Mouse (Mus musculus): ENCODE data around the gene 4930544G11Rik. TPM values are rescaled to one million over a fixed set of nuclear protein-coding genes. Genes with fewer than 3 reads are reported as not detected.

Gene 4930544G11Rik
- not detected in 2 replicates for polyA plus RNA-seq (2012; rRNA removed)
- not detected in 2 replicates for polyA plus RNA-seq (2014; fragmentation: Nextera tagmentation; extraction: Ambion mirVana)

DNA sequence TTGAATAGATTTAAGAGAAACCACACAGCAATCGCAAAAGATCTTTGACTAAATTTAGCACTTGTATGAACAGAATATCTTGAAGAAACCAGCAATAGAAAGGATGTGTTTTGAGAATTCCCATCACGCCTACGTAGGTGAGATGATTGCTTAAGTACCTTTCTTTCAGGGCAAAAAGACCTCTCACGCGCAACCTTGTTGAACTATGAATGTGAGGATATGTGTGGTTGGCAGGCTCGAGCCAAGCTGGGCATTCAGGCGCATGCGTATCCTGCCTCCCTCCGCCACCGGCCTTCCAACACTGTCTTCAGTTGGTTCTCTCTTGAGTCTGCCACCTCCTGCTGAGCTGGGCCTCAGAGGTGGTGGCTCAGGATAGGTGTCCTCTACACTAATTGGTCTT, at the start of gene 4930544G11Rik:
Gene 4930544G11Rik (plus strand): TSS at position 301 of the 400 bp plus-strand sequence.
- Histone ChIP-seq H3K9me3 (ENCODE audit: control insufficient read depth, low read length) (no peaks in the 10 kb centered on the region), H3K4me2 (ENCODE audit: low read depth) (no peak within 1 kb of the TSS), H3K4me1 (replicated peaks; ENCODE audit: control insufficient read depth in 2 of 2, insufficient read depth in 2 of 2, low read length in 1 of 2) (no peaks in the 10 kb centered on the region), H3K4me3 (ENCODE audit: insufficient read depth in 1 of 2, low read depth in 2 of 2, low read length in 2 of 2) (no peak within 1 kb of the TSS), H3K27me3 (ENCODE audit: control insufficient read depth, insufficient read depth, low read length) (no peaks in the 10 kb centered on the region), H3K36me3 (replicated peaks; ENCODE audit: control insufficient read depth, insufficient read depth, low read depth) (no peaks in the 10 kb centered on the region), H3K9ac (replicated peaks) (no peak within 1 kb of the TSS), H3K27ac (no peak within 1 kb of the TSS)
- TF ChIP-seq EP300 (IDR thresholded peaks at IDR 0.05; ENCODE audit: low read depth): no peak
- no peak for TF ChIP-seq CTCF (IDR thresholded peaks at IDR 0.05; ENCODE audit: low read depth)
- 82% methylated on average over 10 of the region's 10 CpGs for WGBS (ENCODE audit: insufficient replicate concordance)
- DNase-seq (ENCODE audit: low read depth in 3 of 3, low spot score in 3 of 3) (no peak), ATAC-seq (ENCODE audit: insufficient read depth) (no peak)

DNA sequence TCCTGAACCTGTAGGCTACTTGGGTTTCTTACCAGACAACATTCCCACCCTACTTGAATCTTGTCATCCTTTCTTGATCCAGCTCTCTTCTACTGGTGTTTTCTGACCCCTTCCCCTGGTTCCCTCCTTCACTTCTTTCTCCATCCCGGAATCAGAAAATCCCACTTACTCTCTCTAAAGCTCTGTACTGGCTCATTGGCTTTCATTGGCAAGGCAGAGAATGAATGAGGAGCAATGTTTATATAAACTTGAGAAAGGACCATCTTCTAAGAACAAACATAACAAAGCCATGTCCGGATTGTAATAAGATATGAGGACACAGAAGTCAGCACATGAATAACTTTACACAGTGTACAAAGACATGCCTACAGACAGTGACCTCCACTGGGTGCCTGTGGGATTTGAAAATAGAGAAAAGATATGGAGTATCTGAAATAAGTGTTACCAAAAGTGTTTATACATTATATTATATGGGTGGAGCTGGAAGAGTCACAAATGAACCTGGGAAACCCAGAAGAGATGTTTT, 45.7 kb upstream of the 4930544G11Rik start:
- Histone ChIP-seq H3K9me3 (ENCODE audit: control insufficient read depth, low read length) (no peaks in the 10 kb centered on the region), H3K9ac (replicated peaks) (no peak overlapping the region), H3K4me3 (ENCODE audit: insufficient read depth in 1 of 2, low read depth in 2 of 2, low read length in 2 of 2) (no peak overlapping the region), H3K27ac (no peak overlapping the region), H3K4me2 (ENCODE audit: low read depth) (no peak overlapping the region), H3K4me1 (replicated peaks; ENCODE audit: control insufficient read depth in 2 of 2, insufficient read depth in 2 of 2, low read length in 1 of 2) (no peaks in the 10 kb centered on the region), H3K27me3 (ENCODE audit: control insufficient read depth, insufficient read depth, low read length) (no peaks in the 10 kb centered on the region), H3K36me3 (replicated peaks; ENCODE audit: control insufficient read depth, insufficient read depth, low read depth) (no peaks in the 10 kb centered on the region)
- DNase-seq (ENCODE audit: low read depth in 3 of 3, low spot score in 3 of 3) (no peak), ATAC-seq (ENCODE audit: insufficient read depth) (no peak)
- WGBS (ENCODE audit: insufficient replicate concordance): 60% methylated on average over 2 of the region's 2 CpGs
- no peak for TF ChIP-seq CTCF (IDR thresholded peaks at IDR 0.05; ENCODE audit: low read depth)
- TF ChIP-seq EP300 (IDR thresholded peaks at IDR 0.05; ENCODE audit: low read depth): no peak

DNA sequence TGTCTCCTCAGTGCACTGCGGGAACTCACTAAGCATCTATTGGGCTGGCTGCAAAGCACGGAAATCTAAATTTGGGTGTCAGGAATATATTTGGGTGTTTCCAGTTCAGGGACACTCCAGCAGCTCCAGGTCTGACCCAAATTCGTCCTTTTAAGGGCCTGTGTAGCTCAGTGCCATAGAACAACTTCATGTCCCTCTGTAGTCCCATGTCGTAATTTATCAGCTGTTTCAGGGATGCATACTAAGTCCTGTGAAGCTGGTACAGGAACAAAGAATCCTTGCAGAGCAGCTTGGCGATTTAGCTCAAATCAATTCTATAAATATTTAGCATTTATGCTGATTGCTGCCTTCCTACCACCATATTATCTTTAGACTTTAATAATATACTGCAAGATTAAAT, 37.0 kb upstream of the 4930544G11Rik start:
- DNase-seq (ENCODE audit: low read depth in 3 of 3, low spot score in 3 of 3) (no peak), ATAC-seq (ENCODE audit: insufficient read depth) (no peak)
- Histone ChIP-seq H3K27me3 (ENCODE audit: control insufficient read depth, insufficient read depth, low read length) (no peaks in the 10 kb centered on the region), H3K4me2 (ENCODE audit: low read depth) (no peak overlapping the region), H3K36me3 (replicated peaks; ENCODE audit: control insufficient read depth, insufficient read depth, low read depth) (no peaks in the 10 kb centered on the region), H3K4me3 (ENCODE audit: insufficient read depth in 1 of 2, low read depth in 2 of 2, low read length in 2 of 2) (no peak overlapping the region), H3K4me1 (replicated peaks; ENCODE audit: control insufficient read depth in 2 of 2, insufficient read depth in 2 of 2, low read length in 1 of 2) (no peaks in the 10 kb centered on the region), H3K9me3 (ENCODE audit: control insufficient read depth, low read length) (no peaks in the 10 kb centered on the region), H3K9ac (replicated peaks) (no peak overlapping the region), H3K27ac (no peak overlapping the region)
- TF ChIP-seq EP300 (IDR thresholded peaks at IDR 0.05; ENCODE audit: low read depth) (no peak), CTCF (IDR thresholded peaks at IDR 0.05; ENCODE audit: low read depth) (no peak)
- whole genome bisulfite sequencing (ENCODE audit: insufficient replicate concordance): 68% methylated on average over 5 of the region's 5 CpGs

DNA sequence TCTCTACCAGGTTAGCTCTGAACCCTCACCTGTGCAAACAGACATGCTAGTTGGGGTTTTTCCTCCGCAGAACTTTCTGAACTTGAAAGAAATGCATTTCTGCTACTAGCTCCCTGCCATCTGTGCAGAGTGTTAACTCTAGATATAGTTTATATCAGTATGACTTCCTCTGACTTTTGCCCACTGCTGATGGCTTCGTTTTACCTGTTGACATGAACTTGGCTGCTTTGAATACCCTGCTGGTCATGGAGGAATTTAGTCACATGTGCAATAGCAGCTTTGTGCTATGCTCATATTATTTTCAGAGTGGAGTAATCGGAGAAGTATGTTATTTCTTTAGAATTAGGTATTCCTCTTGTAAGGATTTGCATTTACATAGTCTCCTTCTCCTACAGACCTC, 30.7 kb upstream of the 4930544G11Rik start:
- 50% methylated on average over 3 of the region's 3 CpGs for WGBS (ENCODE audit: insufficient replicate concordance)
- Histone ChIP-seq H3K4me1 (replicated peaks; ENCODE audit: control insufficient read depth in 2 of 2, insufficient read depth in 2 of 2, low read length in 1 of 2) (no peaks in the 10 kb centered on the region), H3K4me3 (ENCODE audit: insufficient read depth in 1 of 2, low read depth in 2 of 2, low read length in 2 of 2) (no peak overlapping the region), H3K9ac (replicated peaks) (no peak overlapping the region), H3K27me3 (ENCODE audit: control insufficient read depth, insufficient read depth, low read length) (no peaks in the 10 kb centered on the region), H3K36me3 (replicated peaks; ENCODE audit: control insufficient read depth, insufficient read depth, low read depth) (no peaks in the 10 kb centered on the region), H3K4me2 (ENCODE audit: low read depth) (no peak overlapping the region), H3K27ac (no peak overlapping the region), H3K9me3 (ENCODE audit: control insufficient read depth, low read length) (no peaks in the 10 kb centered on the region)
- ATAC-seq (ENCODE audit: insufficient read depth) (no peak), DNase-seq (ENCODE audit: low read depth in 3 of 3, low spot score in 3 of 3) (no peak)
- TF ChIP-seq EP300 (IDR thresholded peaks at IDR 0.05; ENCODE audit: low read depth): no peak

DNA sequence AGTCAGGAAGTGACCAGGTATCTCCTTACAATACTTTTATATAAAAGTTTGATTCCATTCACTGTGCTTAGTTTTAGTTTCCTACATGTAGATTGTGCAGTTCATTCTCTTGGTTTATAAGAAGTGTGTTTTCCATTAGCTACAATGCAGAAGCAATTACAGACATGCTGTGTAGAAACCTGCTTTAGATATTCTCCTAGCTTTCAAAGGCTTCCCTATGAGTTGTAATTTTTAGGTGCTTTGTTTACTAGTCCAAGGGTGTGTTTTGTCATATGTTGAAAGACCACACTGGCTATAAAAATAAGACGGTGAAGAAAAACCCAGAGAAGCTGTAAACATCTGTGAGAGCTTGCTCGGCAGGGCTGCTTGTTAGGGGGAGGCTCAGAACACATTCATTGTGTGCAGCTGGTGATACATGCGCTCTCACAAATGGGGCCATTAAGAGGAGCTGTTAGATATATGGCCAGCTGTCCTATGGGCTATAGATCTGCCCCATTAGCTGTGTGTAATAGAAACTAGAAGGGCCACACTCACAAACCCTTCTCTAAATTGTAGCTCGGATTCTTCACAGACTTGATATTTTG, 28.8 kb upstream of the 4930544G11Rik start:
- Histone ChIP-seq H3K36me3 (replicated peaks; ENCODE audit: control insufficient read depth, insufficient read depth, low read depth) (no peaks in the 10 kb centered on the region), H3K4me1 (replicated peaks; ENCODE audit: control insufficient read depth in 2 of 2, insufficient read depth in 2 of 2, low read length in 1 of 2) (no peaks in the 10 kb centered on the region), H3K9me3 (ENCODE audit: control insufficient read depth, low read length) (no peaks in the 10 kb centered on the region), H3K27ac (no peak overlapping the region), H3K4me2 (ENCODE audit: low read depth) (no peak overlapping the region), H3K27me3 (ENCODE audit: control insufficient read depth, insufficient read depth, low read length) (no peaks in the 10 kb centered on the region), H3K4me3 (ENCODE audit: insufficient read depth in 1 of 2, low read depth in 2 of 2, low read length in 2 of 2) (no peak overlapping the region), H3K9ac (replicated peaks) (no peak overlapping the region)
- no peak for TF ChIP-seq CTCF (IDR thresholded peaks at IDR 0.05; ENCODE audit: low read depth)
- no peak for TF ChIP-seq EP300 (IDR thresholded peaks at IDR 0.05; ENCODE audit: low read depth)
- ATAC-seq (ENCODE audit: insufficient read depth) (no peak), DNase-seq (ENCODE audit: low read depth in 3 of 3, low spot score in 3 of 3) (no peak)
- 72% methylated on average over 4 of the region's 4 CpGs for WGBS (ENCODE audit: insufficient replicate concordance)

Data from liver, embryonic 14.5 days (tissue).